Mouse (Mus musculus): ENCODE measurements around the gene Mrpl12. TPM values are rescaled to one million over a fixed set of nuclear protein-coding genes. Genes with fewer than 3 reads are reported as not detected.

Mrpl12 gene
- total and polyA plus RNA-seq, 3 experiments: 374 to 461 (median 457) TPM

- Histone ChIP-seq H3K9me3 (replicated peaks; ENCODE audit: insufficient read depth, low read length) (no peaks in the 10 kb centered on the region), H3K9ac (ENCODE audit: control insufficient read depth, low read depth, low read length, poor library complexity, severe bottlenecking) (no peak overlapping the region), H3K4me1 (ENCODE audit: control insufficient read depth in 1 of 2, insufficient read depth in 2 of 2, low read length in 2 of 2) (peaks cover 20 to 21% of the 10 kb centered on the region in 2 experiments), H3K79me2 (ENCODE audit: control insufficient read depth, insufficient read depth, low read length, poor library complexity) (no peaks in the 10 kb centered on the region; the same call in 1 of the 2 replicates), H3K27me3 (ENCODE audit: control insufficient read depth in 1 of 2, insufficient read depth in 2 of 2, low read length in 2 of 2) (no peaks in the 10 kb centered on the region; a peak in 1 of 4 replicates), H3K36me3 (ENCODE audit: control insufficient read depth in 1 of 2, insufficient read depth in 2 of 2, low read length in 2 of 2) (peaks cover 0 to 20% of the 10 kb centered on the region in 2 experiments; a peak in 2 of 4 replicates), H3K4me3 (ENCODE audit: control insufficient read depth in 1 of 2, insufficient read depth in 1 of 2, low read depth in 2 of 2, low read length in 2 of 2) (no peak overlapping the region), H3K27ac (ENCODE audit: control insufficient read depth, low read depth, low read length) (no peak overlapping the region)
- TF ChIP-seq MEF2A (IDR thresholded peaks at IDR 0.05; ENCODE audit: extremely low read depth, insufficient replicate concordance, low read depth, low read length, poor library complexity, severe bottlenecking) (no peak), USF2 (IDR thresholded peaks at IDR 0.05; ENCODE audit: borderline replicate concordance in 1 of 2, insufficient read depth in 1 of 2, low read depth in 1 of 2, low read length in 2 of 2) (no peak), NRF1 (IDR thresholded peaks at IDR 0.05; ENCODE audit: insufficient read depth, low read depth, low read length, poor library complexity, severe bottlenecking) (no peak), MAX (IDR thresholded peaks at IDR 0.05; ENCODE audit: low read length) (no peak), MYB (IDR thresholded peaks at IDR 0.05; ENCODE audit: low read depth, low read length) (no peak), GATA1 (IDR thresholded peaks at IDR 0.05; ENCODE audit: low read depth, low read length) (no peak), ETS1 (IDR thresholded peaks at IDR 0.05; ENCODE audit: low read depth, low read length) (no peak), ZKSCAN1 (IDR thresholded peaks at IDR 0.05; ENCODE audit: low read depth, low read length) (no peak), CHD1 (IDR thresholded peaks at IDR 0.05; ENCODE audit: low read depth, low read length) (no peak), GABPA (IDR thresholded peaks at IDR 0.05; ENCODE audit: low read depth, low read length) (no peak), TAL1 (IDR thresholded peaks at IDR 0.05; ENCODE audit: low read length) (no peak), JUND (IDR thresholded peaks at IDR 0.05; ENCODE audit: low read depth, low read length) (no peak), POLR2A (IDR thresholded peaks at IDR 0.05; ENCODE audit: control insufficient read depth in 1 of 2, insufficient read depth in 1 of 2, low read depth in 1 of 2, low read length in 2 of 2, poor library complexity in 1 of 2) (no peak), CHD2 (IDR thresholded peaks at IDR 0.05; ENCODE audit: low read length) (no peak), KAT2A (conservative IDR thresholded peaks at IDR 0.05; ENCODE audit: low read depth, low read length) (no peak)
- no peak for DNase-seq (ENCODE audit: low read depth, low spot score)
Measured at GRCm38 (mm10) chr11:120505661-120506060, 21.2 kb downstream of the Mrpl12 start.

- Histone ChIP-seq H3K4me3 (ENCODE audit: control insufficient read depth in 1 of 2, insufficient read depth in 1 of 2, low read depth in 2 of 2, low read length in 2 of 2) (no peak overlapping the region), H3K79me2 (ENCODE audit: control insufficient read depth, insufficient read depth, low read length, poor library complexity) (no peaks in the 10 kb centered on the region; the same call in 1 of the 2 replicates), H3K36me3 (ENCODE audit: control insufficient read depth in 1 of 2, insufficient read depth in 2 of 2, low read length in 2 of 2) (peaks cover 0 to 20% of the 10 kb centered on the region in 2 experiments; a peak in 2 of 4 replicates), H3K27me3 (ENCODE audit: control insufficient read depth in 1 of 2, insufficient read depth in 2 of 2, low read length in 2 of 2) (no peaks in the 10 kb centered on the region; a peak in 1 of 4 replicates), H3K27ac (ENCODE audit: control insufficient read depth, low read depth, low read length) (no peak overlapping the region), H3K9me3 (replicated peaks; ENCODE audit: insufficient read depth, low read length) (no peaks in the 10 kb centered on the region), H3K4me1 (ENCODE audit: control insufficient read depth in 1 of 2, insufficient read depth in 2 of 2, low read length in 2 of 2) (peaks cover 21 to 28% of the 10 kb centered on the region in 2 experiments), H3K9ac (ENCODE audit: control insufficient read depth, low read depth, low read length, poor library complexity, severe bottlenecking) (no peak overlapping the region)
- DNase-seq (ENCODE audit: low read depth, low spot score): peak; percentile 68
- TF ChIP-seq CHD2 (IDR thresholded peaks at IDR 0.05; ENCODE audit: low read length): no peak
- TF ChIP-seq MXI1 (IDR thresholded peaks at IDR 0.05; ENCODE audit: low read depth, low read length): peak; percentile 23; the same call in 1 of the 2 replicates
- no peak for TF ChIP-seq GABPA (IDR thresholded peaks at IDR 0.05; ENCODE audit: low read depth, low read length)
- TF ChIP-seq RAD21 (IDR thresholded peaks at IDR 0.05; ENCODE audit: low read depth, low read length): peak; percentile 52
- no peak for TF ChIP-seq MAX (IDR thresholded peaks at IDR 0.05; ENCODE audit: low read length)
- no peak for TF ChIP-seq TCF12 (IDR thresholded peaks at IDR 0.05; ENCODE audit: low read depth, low read length)
- TF ChIP-seq SMC3 (IDR thresholded peaks at IDR 0.05; ENCODE audit: low read depth, low read length): peak; percentile 45
- TF ChIP-seq BHLHE40 (IDR thresholded peaks at IDR 0.05; ENCODE audit: borderline replicate concordance, low read depth, low read length): no peak
- TF ChIP-seq CTCF (IDR thresholded peaks at IDR 0.05 in 2 of 3, conservative IDR thresholded peaks at IDR 0.05 in 1 of 3; ENCODE audit: control insufficient read depth in 1 of 3, insufficient read depth in 1 of 3, low read depth in 2 of 3, low read length in 3 of 3, poor library complexity in 1 of 3, severe bottlenecking in 1 of 3): peak; percentile 38 to 67 (median 54); a peak in 5 of 6 replicates
- peak; percentile 39; the same call in 1 of the 2 replicates for TF ChIP-seq ZC3H11A (IDR thresholded peaks at IDR 0.05; ENCODE audit: low read depth, low read length)
- TF ChIP-seq TBP (IDR thresholded peaks at IDR 0.05; ENCODE audit: low read depth, low read length): no peak
- TF ChIP-seq E2F4 (IDR thresholded peaks at IDR 0.05; ENCODE audit: borderline replicate concordance, low read depth, low read length): no peak
Measured at GRCm38 (mm10) chr11:120506899-120507298, 22.5 kb downstream of the Mrpl12 start.
